Mouse (Mus musculus) lung, postnatal 25 days (tissue): ENCODE measurements around the gene Hes6.

Experiments
- DNase-seq: peaks from one replicate; pipeline ENCODE4 v3.0.0; 2022; ENCODE audit warnings: low spot score

Gene Hes6

GRCm38 (mm10) chr1:91413898-91414594 is at the start of gene Hes6:
Gene Hes6, minus strand, starts transcription at chr1:91414038.
- peak; percentile 55 for DNase-seq

GRCm38 (mm10) chr1:91463336-91463995 is 49.6 kb upstream of the Hes6 start:
- no peak for DNase-seq

GRCm38 (mm10) chr1:91460564-91460963 is 46.7 kb upstream of the Hes6 start:
- DNase-seq, result no peak

GRCm38 (mm10) chr1:91460069-91460468 is 46.2 kb upstream of the Hes6 start:
- DNase-seq, result no peak

- peak; percentile 99 for DNase-seq
These were observed 45.4 kb upstream of the Hes6 start, which contains the start of gene Per2 for GRCm38 (mm10) chr1:91459059-91459809. Gene Per2, minus strand, starts transcription at chr1:91459324.

GRCm38 (mm10) chr1:91458223-91458861 is 44.5 kb upstream of the Hes6 start:
- DNase-seq, result peak; percentile 92

GRCm38 (mm10) chr1:91457698-91458097 is 43.9 kb upstream of the Hes6 start:
- no peak for DNase-seq

GRCm38 (mm10) chr1:91457116-91457515 is 43.3 kb upstream of the Hes6 start:
- DNase-seq, result peak; percentile 64

GRCm38 (mm10) chr1:91456301-91456801 is 42.5 kb upstream of the Hes6 start:
- DNase-seq, result peak; percentile 93

GRCm38 (mm10) chr1:91455661-91456161 is 41.9 kb upstream of the Hes6 start:
- peak; percentile 73 for DNase-seq

GRCm38 (mm10) chr1:91454927-91455326 is 41.1 kb upstream of the Hes6 start:
- DNase-seq, result no peak

GRCm38 (mm10) chr1:91454366-91454765 is 40.5 kb upstream of the Hes6 start:
- DNase-seq, result no peak

- no peak for DNase-seq
These were observed 40.1 kb upstream of the Hes6 start for GRCm38 (mm10) chr1:91453932-91454331.

- DNase-seq, result no peak
These were observed 37.8 kb upstream of the Hes6 start for GRCm38 (mm10) chr1:91451547-91452084.

GRCm38 (mm10) chr1:91450851-91451250 is 37.0 kb upstream of the Hes6 start:
- no peak for DNase-seq

- DNase-seq, result peak; percentile 80
These were observed 34.9 kb upstream of the Hes6 start for GRCm38 (mm10) chr1:91448688-91449087.

GRCm38 (mm10) chr1:91446511-91446910 is 32.7 kb upstream of the Hes6 start:
- no peak for DNase-seq

GRCm38 (mm10) chr1:91446060-91446459 is 32.2 kb upstream of the Hes6 start:
- peak; percentile 87 for DNase-seq

- DNase-seq, result no peak
These were observed 31.3 kb upstream of the Hes6 start for GRCm38 (mm10) chr1:91444841-91445830.

GRCm38 (mm10) chr1:91442350-91442990 is 28.6 kb upstream of the Hes6 start:
- peak; percentile 88 for DNase-seq
